Mouse (Mus musculus) c-Kit-positive CD71-positive TER-119-positive erythroid progenitor cells, embryonic 14.5 days (primary cell): ENCODE measurements around the gene Ncbp2.

Source experiments
- DNase-seq: peaks from one replicate; pipeline ENCODE4 v3.0.0-alpha.2; 2013; ENCODE audit warnings: low spot score

Gene Ncbp2

DNA sequence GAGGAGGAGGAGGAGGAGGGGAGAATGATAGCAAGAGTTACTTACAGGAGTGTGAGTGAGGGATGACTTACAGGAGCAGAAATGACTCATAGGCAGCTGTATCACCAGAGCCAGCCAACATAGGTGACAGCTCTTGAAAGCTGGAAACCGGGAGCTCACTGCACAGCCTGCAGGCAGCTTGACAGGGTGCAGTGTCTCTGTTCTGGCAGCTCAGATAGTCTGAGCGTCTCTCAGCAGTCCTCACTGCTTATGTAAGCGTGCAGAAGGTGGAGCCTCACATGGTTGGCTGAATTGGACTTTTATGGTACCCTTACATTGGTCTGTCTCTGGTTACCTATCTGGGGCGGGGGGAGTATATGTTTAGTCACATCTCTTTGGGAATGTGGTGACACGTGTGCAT lies 61.6 kb downstream of the Ncbp2 start:
- no peak for DNase-seq

DNA sequence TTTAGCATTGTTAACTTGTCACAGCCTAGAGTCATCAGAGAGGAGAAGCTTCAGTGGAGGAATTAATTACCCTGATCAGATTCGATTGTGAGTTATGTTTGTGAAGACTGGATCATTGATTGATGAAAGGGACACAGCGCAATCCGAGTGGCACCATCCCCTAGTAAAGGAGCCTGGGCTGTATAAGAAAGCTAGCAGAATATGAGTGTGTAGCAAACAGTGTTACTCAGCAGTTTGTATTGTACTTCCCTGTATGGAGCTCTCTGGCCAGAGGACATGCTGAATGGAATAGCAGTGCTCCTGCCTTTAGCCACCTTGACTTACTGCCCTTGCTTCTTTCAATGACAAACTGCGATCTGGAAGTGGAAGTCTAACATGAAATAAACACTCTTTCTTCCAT lies 62.0 kb downstream of the Ncbp2 start:
- DNase-seq: no peak
